Mouse (Mus musculus) G1E-ER4 (cell line): ENCODE data around the gene Mettl23. TPM values are rescaled to one million over a fixed set of nuclear protein-coding genes. Genes with fewer than 3 reads are reported as not detected.

Experiments used
- GATA1 ChIP-seq: IDR thresholded peaks from one replicate; pipeline ENCODE4 v1.8.0; 2012; ENCODE audit warnings: low read length, inconsistent platforms
- polyA plus RNA-seq: library from polyadenylated mRNA; stranded (reverse); fragments of >175 nt; gene quantifications from 2 replicates; pipeline ENCODE4 v1.2.3, GENCODE M21; 2012

Gene Mettl23
- polyA plus RNA-seq, 1 experiment = 85.4 TPM

GRCm38 (mm10) chr11:116852291-116852890 is 9.3 kb downstream of the Mettl23 start, which contains the start of gene Mfsd11:
TSS of gene Mfsd11 (plus strand) at chr11:116852440.
- TF ChIP-seq GATA1 = no peak

GRCm38 (mm10) chr11:116852891-116853511 is 9.9 kb downstream of the Mettl23 start, which contains the start of gene Srsf2:
TSS of gene Srsf2 (minus strand) at chr11:116853094.
- TF ChIP-seq GATA1 = no peak

GRCm38 (mm10) chr11:116853512-116853928 is 10.4 kb downstream of the Mettl23 start:
- no peak for TF ChIP-seq GATA1

GRCm38 (mm10) chr11:116854279-116854678 is 11.2 kb downstream of the Mettl23 start:
- no peak for TF ChIP-seq GATA1

- no peak for TF ChIP-seq GATA1
Observed at GRCm38 (mm10) chr11:116857183-116857850, 14.2 kb downstream of the Mettl23 start.

- no peak for TF ChIP-seq GATA1
Observed at GRCm38 (mm10) chr11:116864444-116864843, 21.4 kb downstream of the Mettl23 start.

GRCm38 (mm10) chr11:116865945-116866585 is 23.0 kb downstream of the Mettl23 start:
- TF ChIP-seq GATA1 = no peak

- no peak for TF ChIP-seq GATA1
Observed at GRCm38 (mm10) chr11:116868129-116868528, 25.1 kb downstream of the Mettl23 start.

GRCm38 (mm10) chr11:116869223-116869622 is 26.1 kb downstream of the Mettl23 start:
- TF ChIP-seq GATA1 = no peak

- no peak for TF ChIP-seq GATA1
Observed at GRCm38 (mm10) chr11:116869641-116870040, 26.6 kb downstream of the Mettl23 start.

- TF ChIP-seq GATA1 = no peak
Observed at GRCm38 (mm10) chr11:116871538-116871937, 28.5 kb downstream of the Mettl23 start.

- TF ChIP-seq GATA1 = no peak
Observed at GRCm38 (mm10) chr11:116873987-116874386, 30.9 kb downstream of the Mettl23 start.

- no peak for TF ChIP-seq GATA1
Observed at GRCm38 (mm10) chr11:116878454-116878853, 35.4 kb downstream of the Mettl23 start.

- TF ChIP-seq GATA1 = no peak
Observed at GRCm38 (mm10) chr11:116880839-116881238, 37.8 kb downstream of the Mettl23 start.

GRCm38 (mm10) chr11:116881440-116881839 is 38.4 kb downstream of the Mettl23 start:
- TF ChIP-seq GATA1 = no peak

GRCm38 (mm10) chr11:116882446-116882845 is 39.4 kb downstream of the Mettl23 start:
- TF ChIP-seq GATA1 = no peak
